Mouse (Mus musculus) spleen, postnatal 14 days (tissue): ENCODE measurements around the gene 1700025G04Rik.

Source experiments
- DNase-seq, 2 experiments: peaks; one replicate each; pipeline ENCODE4 v3.0.0; 2021 to 2022; ENCODE audit warnings: low spot score in 2 of 2

The 1700025G04Rik gene

GRCm38 (mm10) chr1:152090018-152090553, at the start of gene 1700025G04Rik:
1700025G04Rik (minus strand) TSS chr1:152090125.
- DNase-seq, result peak; percentile 30 to 36

- no peak for DNase-seq
These were observed 49.6 kb upstream of the 1700025G04Rik start for GRCm38 (mm10) chr1:152139496-152139895.

- DNase-seq, result no peak
These were observed 40.3 kb upstream of the 1700025G04Rik start for GRCm38 (mm10) chr1:152130029-152130727.

- no peak for DNase-seq
These were observed 35.5 kb upstream of the 1700025G04Rik start for GRCm38 (mm10) chr1:152125451-152125850.

GRCm38 (mm10) chr1:152110123-152110522, 20.2 kb upstream of the 1700025G04Rik start:
- no peak for DNase-seq

- no peak for DNase-seq
These were observed 16.2 kb upstream of the 1700025G04Rik start for GRCm38 (mm10) chr1:152106136-152106535.

GRCm38 (mm10) chr1:152105246-152105645, 15.3 kb upstream of the 1700025G04Rik start:
- no peak for DNase-seq

- no peak for DNase-seq
These were observed 11.8 kb upstream of the 1700025G04Rik start for GRCm38 (mm10) chr1:152101746-152102145.

GRCm38 (mm10) chr1:152096045-152096444, 6.1 kb upstream of the 1700025G04Rik start:
- no peak for DNase-seq

GRCm38 (mm10) chr1:152090564-152091545, 930 bp upstream of the 1700025G04Rik start:
- DNase-seq, result no peak

GRCm38 (mm10) chr1:152089526-152089925, 399 bp downstream of the 1700025G04Rik start:
- DNase-seq, result peak in 1 of 2 experiments; percentile 2

- DNase-seq, result no peak
These were observed 1.0 kb downstream of the 1700025G04Rik start for GRCm38 (mm10) chr1:152088791-152089401.

GRCm38 (mm10) chr1:152088030-152088429, 1.9 kb downstream of the 1700025G04Rik start:
- DNase-seq, result no peak

GRCm38 (mm10) chr1:152086951-152087350, 3.0 kb downstream of the 1700025G04Rik start:
- DNase-seq, result no peak

GRCm38 (mm10) chr1:152085561-152085960, 4.4 kb downstream of the 1700025G04Rik start:
- no peak for DNase-seq

GRCm38 (mm10) chr1:152084638-152085345, 5.1 kb downstream of the 1700025G04Rik start:
- no peak for DNase-seq

- no peak for DNase-seq
These were observed 7.8 kb downstream of the 1700025G04Rik start for GRCm38 (mm10) chr1:152081954-152082711.

GRCm38 (mm10) chr1:152081121-152081520, 8.8 kb downstream of the 1700025G04Rik start:
- no peak for DNase-seq

- no peak for DNase-seq
These were observed 9.7 kb downstream of the 1700025G04Rik start for GRCm38 (mm10) chr1:152080244-152080643.

- DNase-seq, result no peak
These were observed 12.7 kb downstream of the 1700025G04Rik start for GRCm38 (mm10) chr1:152077171-152077715.
